Mouse (Mus musculus): ENCODE data around the gene Tada1.

Tada1 gene

DNA sequence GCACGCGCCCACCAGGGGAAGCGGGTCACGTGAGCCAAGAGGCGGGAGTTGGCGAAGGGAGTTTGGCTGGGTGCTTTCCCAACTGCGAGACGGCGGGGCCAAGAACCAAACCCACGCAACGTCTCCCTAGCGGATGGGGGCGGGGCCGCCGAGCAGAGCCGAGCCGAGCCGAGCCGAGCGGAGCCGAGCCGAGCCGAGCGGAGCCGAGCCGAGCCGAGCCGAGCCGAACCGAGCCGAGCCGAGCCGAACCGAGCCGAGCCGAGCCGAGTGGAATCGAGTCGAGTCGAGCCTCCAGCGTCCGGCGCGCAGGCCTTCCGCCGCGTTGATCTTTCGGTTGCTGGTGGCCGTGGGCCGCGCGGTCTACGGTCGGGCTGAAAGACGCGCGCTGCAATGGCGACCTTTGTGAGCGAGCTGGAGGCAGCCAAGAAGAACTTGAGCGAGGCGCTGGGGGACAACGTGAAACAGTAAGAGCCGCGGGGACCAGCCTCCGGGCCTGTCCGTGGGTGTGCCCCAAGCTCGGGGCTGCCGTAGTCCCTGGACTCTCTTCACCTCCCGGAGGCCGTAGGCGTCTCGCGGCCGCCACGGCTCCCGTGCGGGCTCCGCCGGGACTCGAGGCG is at the start of gene Tada1:
TSS of gene Tada1 (plus strand) at position 85 of the 617 bp plus-strand sequence.
- in situ Hi-C loops (cut with MboI; ENCODE audit: unreplicated experiment in 2 of 2) = loop anchor here (5.0 to 25.0 kb wide), 4 partner anchors 374 to 1008 kb away; partner anchors contain the start of genes Mgst3 (in 1 of the 2) and Pou2f1 (in 1 of the 2)

GRCm38 (mm10) chr1:166330752-166331151 is 48.1 kb upstream of the Tada1 start:
- in situ Hi-C loops (cut with MboI; ENCODE audit: unreplicated experiment in 2 of 2) = no loop called here

- in situ Hi-C loops (cut with MboI; ENCODE audit: unreplicated experiment in 2 of 2) = no loop called here
Measured at GRCm38 (mm10) chr1:166339110-166339509, 39.8 kb upstream of the Tada1 start.

GRCm38 (mm10) chr1:166342060-166342459 is 36.8 kb upstream of the Tada1 start:
- in situ Hi-C loops (cut with MboI; ENCODE audit: unreplicated experiment in 2 of 2) = no loop called here

GRCm38 (mm10) chr1:166342539-166342938 is 36.4 kb upstream of the Tada1 start:
- in situ Hi-C loops (cut with MboI; ENCODE audit: unreplicated experiment in 2 of 2) = no loop called here

- in situ Hi-C loops (cut with MboI; ENCODE audit: unreplicated experiment in 2 of 2) = no loop called here
Measured at GRCm38 (mm10) chr1:166343586-166343985, 35.3 kb upstream of the Tada1 start.

GRCm38 (mm10) chr1:166344300-166345077 is 34.4 kb upstream of the Tada1 start:
- in situ Hi-C loops (cut with MboI; ENCODE audit: unreplicated experiment in 2 of 2) = no loop called here

DNA sequence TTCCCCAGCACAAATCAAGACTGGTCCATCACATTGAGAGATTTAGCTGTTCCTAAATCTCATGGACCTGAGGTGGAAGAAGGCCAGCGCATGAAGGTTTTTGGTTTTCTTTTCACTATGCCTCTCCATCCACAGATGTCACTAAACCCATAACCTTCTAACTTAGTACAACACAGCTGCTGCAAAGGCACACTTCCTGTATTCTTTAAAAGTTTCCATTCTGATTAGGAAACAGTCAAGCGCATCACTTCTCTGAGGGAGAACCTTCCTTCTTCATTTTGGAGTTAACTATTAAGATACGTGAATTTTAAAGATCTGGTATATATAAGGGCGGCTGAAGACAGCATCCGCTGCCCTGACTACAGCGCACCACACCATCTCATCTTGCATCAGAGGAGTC is 33.3 kb upstream of the Tada1 start:
- in situ Hi-C loops (cut with MboI; ENCODE audit: unreplicated experiment in 2 of 2) = no loop called here

DNA sequence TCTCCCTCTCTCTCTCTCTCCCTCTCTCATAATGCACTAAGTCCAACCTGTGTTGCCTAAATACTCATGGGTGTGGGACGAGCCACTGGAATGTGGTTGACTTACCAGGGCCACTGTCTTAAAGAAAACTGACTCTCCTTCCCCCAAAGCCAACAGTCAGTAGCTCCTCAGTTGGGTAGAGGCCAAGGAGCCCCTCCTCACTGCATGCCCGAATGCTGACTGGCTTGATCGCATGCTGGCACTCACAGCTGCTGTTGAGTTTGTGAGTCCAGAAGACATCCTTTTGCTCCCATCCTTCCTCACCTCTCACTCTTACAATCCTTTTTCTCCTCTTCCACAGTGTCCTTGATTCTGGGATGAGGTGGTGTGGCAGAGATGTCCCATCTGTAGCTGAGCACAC is 32.0 kb upstream of the Tada1 start:
- in situ Hi-C loops (cut with MboI; ENCODE audit: unreplicated experiment in 2 of 2) = no loop called here

DNA sequence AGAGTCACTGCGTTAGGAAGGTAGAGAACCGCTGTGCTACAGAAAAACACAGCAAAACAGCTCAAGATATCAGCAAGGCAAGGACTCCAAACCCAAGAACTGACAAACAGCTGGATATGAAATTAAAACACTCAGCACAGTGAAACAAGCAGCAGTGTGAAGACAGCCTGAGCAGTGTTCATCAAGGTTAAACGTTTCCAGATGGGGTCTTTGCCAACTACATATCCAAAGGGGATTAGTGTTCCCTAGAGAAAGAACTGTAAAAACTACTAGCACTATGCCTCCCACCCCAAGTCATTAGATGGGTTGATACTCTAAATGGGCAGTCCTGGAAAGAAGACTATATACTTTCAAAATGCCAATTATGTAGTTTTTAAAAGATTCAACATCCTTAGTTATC is 29.6 kb upstream of the Tada1 start:
- in situ Hi-C loops (cut with MboI; ENCODE audit: unreplicated experiment in 2 of 2) = no loop called here

- in situ Hi-C loops (cut with MboI; ENCODE audit: unreplicated experiment in 2 of 2) = loop anchor here in 1 of 2 experiments (25.0 kb wide), 1 partner anchor 337 kb away; the partner anchor contains the start of gene Pou2f1
Measured at GRCm38 (mm10) chr1:166349751-166350150, 29.1 kb upstream of the Tada1 start.

- in situ Hi-C loops (cut with MboI; ENCODE audit: unreplicated experiment in 2 of 2) = loop anchor here in 1 of 2 experiments (10.0 to 25.0 kb wide), 2 partner anchors 196 to 348 kb away; partner anchors contain the start of gene Pou2f1
Measured at GRCm38 (mm10) chr1:166360157-166360855, 18.6 kb upstream of the Tada1 start.

DNA sequence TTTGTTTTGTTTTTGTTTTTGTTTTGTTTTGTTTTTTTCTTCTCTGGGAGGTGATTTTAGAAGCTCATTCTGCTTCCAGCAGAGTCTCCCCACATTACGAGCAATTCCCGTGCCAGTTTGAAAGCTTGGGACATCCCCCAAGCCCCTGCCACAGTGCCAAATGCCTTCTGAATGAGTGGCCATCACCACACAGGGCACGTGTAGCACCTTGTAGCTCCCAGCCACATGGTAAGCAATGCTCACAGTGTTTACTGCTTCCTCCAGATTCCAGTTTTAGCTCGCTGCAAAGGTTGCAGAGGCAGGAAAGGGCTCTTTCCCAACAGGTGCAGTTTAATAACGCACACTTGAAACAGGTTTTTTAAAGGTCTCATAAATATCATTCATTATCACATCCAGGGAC is 18.0 kb upstream of the Tada1 start:
- in situ Hi-C loops (cut with MboI; ENCODE audit: unreplicated experiment in 2 of 2) = loop anchor here in 1 of 2 experiments (10.0 to 25.0 kb wide), 2 partner anchors 196 to 349 kb away; partner anchors contain the start of gene Pou2f1

DNA sequence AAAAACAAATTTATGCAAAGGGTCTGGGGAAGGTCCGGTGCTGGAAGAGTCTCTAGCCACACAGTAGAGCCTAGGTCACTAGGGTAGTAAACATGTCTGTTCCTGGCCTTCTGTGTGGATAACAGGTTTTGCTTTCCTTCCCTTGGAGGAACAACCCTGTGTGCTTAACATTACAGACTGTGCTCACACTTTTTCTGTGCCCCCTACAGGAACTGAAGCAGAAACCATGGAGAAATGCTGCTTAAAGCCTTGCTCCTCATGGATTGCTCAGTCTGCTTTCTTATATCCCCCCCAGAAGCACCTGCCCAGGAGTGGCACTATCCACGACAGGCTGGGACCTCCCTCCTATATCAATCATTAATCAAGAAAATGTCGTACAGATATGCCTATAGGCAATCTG is 17.1 kb upstream of the Tada1 start:
- in situ Hi-C loops (cut with MboI; ENCODE audit: unreplicated experiment in 2 of 2) = loop anchor here in 1 of 2 experiments (10.0 to 25.0 kb wide), 2 partner anchors 197 to 350 kb away; partner anchors contain the start of gene Pou2f1

- in situ Hi-C loops (cut with MboI; ENCODE audit: unreplicated experiment in 2 of 2) = loop anchor here in 1 of 2 experiments (10.0 to 25.0 kb wide), 2 partner anchors 198 to 350 kb away; partner anchors contain the start of gene Pou2f1
Measured at GRCm38 (mm10) chr1:166362659-166363058, 16.2 kb upstream of the Tada1 start.

- in situ Hi-C loops (cut with MboI; ENCODE audit: unreplicated experiment in 2 of 2) = loop anchor here in 1 of 2 experiments (10.0 to 25.0 kb wide), 2 partner anchors 198 to 351 kb away; partner anchors contain the start of gene Pou2f1
Measured at GRCm38 (mm10) chr1:166363122-166363521, 15.8 kb upstream of the Tada1 start.

GRCm38 (mm10) chr1:166377171-166377570 is 1.7 kb upstream of the Tada1 start:
- in situ Hi-C loops (cut with MboI; ENCODE audit: unreplicated experiment in 2 of 2) = loop anchor here (5.0 to 25.0 kb wide), 4 partner anchors 372 to 1010 kb away; partner anchors contain the start of genes Mgst3 (in 1 of the 2) and Pou2f1 (in 1 of the 2)

- in situ Hi-C loops (cut with MboI; ENCODE audit: unreplicated experiment in 2 of 2) = loop anchor here (5.0 to 25.0 kb wide), 4 partner anchors 374 to 1009 kb away; partner anchors contain the start of genes Mgst3 (in 1 of the 2) and Pou2f1 (in 1 of the 2)
Measured at GRCm38 (mm10) chr1:166378431-166379012, 375 bp upstream of the Tada1 start.

DNA sequence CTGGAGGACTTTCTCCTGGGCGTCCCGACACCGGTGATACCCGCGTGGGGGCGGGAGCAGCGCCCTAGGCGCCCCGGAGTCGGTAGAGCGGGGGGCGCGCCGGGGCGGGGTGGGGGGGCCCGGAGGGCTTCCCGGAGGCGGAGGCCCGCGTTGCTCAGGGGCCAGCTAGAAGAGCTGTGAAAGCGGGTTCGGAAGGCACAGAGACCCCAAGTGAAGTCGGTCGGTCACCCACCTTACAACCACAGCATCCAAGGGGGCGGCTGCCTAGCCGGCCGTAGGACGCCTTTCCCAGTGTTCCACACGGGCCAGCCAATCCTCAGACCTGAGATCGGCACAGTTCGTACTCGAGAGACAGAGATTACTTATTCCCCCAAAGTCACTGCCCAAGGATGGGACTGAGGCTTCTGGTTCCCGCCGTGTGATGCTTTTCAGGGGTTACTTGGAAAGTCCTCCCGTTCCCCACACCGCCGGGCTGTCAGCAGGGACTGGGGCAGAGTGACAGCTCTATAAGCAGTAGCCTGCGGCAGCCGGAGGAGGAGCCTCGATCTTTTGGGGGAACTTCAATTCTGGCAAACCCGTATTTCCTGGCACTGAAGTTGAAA is 834 bp downstream of the Tada1 start:
- in situ Hi-C loops (cut with MboI; ENCODE audit: unreplicated experiment in 2 of 2) = loop anchor here (5.0 to 25.0 kb wide), 4 partner anchors 375 to 1008 kb away; partner anchors contain the start of genes Mgst3 (in 1 of the 2) and Pou2f1 (in 1 of the 2)
